Comparison of ENCODE assay signal across 12 mouse cellular contexts in genomic region chr2:17363337-17364216, GRCm38 (mm10).
DNase-seq lines count a peak whose midpoint lies in the region; ATAC-seq lines count a peak whose summit lies in the region.
"Had no signal": no experiment of that assay in that cellular context is flagged by ENCODE, and none has a peak within 500 bp of the region (broad histone marks: within the 10 kb centered on the region; RNA-seq: fewer than 3 reads in every experiment).

No protein-coding gene starts in this region.

- peaks cover 14% of the 10 kb centered on the region; the same call in 1 of the 2 replicates for H3K36me3 ChIP-seq in heart, embryonic 15.5 days
- H3K36me3 ChIP-seq in lung, embryonic 16.5 days (ENCODE audit: control insufficient read depth, insufficient read depth, low read length), result no peaks in the 10 kb centered on the region
- H3K36me3 ChIP-seq: embryonic facial prominence, embryonic 12.5 days; liver, embryonic 15.5 days had no signal

- peaks cover 2% of the 10 kb centered on the region; the same call in 1 of the 2 replicates for H3K4me1 ChIP-seq in heart, embryonic 15.5 days (replicated peaks)
- peaks cover 15% of the 10 kb centered on the region for H3K4me1 ChIP-seq in lung, embryonic 16.5 days (replicated peaks; ENCODE audit: control insufficient read depth, insufficient read depth, low read length)
- H3K4me1 ChIP-seq: embryonic facial prominence, embryonic 12.5 days had no signal

- H3K27ac ChIP-seq in heart, embryonic 15.5 days, result peak overlapping the region; percentile 50
- H3K27ac ChIP-seq in lung, embryonic 16.5 days (ENCODE audit: low read length), result peak overlapping the region; percentile 68
- H3K27ac ChIP-seq: embryonic facial prominence, embryonic 12.5 days had no signal

- 50% methylated on average over 12 of the region's 12 CpGs for WGBS in heart, embryonic 15.5 days
- 37% methylated on average over 12 of the region's 12 CpGs for WGBS in lung, embryonic 16.5 days

- H3K9ac ChIP-seq in heart, embryonic 15.5 days, result no peak overlapping the region
- no peak overlapping the region for H3K9ac ChIP-seq in lung, embryonic 16.5 days (ENCODE audit: low read length)
- H3K9ac ChIP-seq: embryonic facial prominence, embryonic 12.5 days; liver, embryonic 15.5 days had no signal

- H3K27me3 ChIP-seq in heart, embryonic 15.5 days, result no peaks in the 10 kb centered on the region
- H3K27me3 ChIP-seq in lung, embryonic 16.5 days (ENCODE audit: control insufficient read depth, insufficient read depth, low read depth, low read length), result no peaks in the 10 kb centered on the region
- H3K27me3 ChIP-seq: CH12.LX; embryonic facial prominence, embryonic 12.5 days; liver, embryonic 15.5 days had no signal

- no peak for ATAC-seq in heart, embryonic 15.5 days (replicated peaks; ENCODE audit: insufficient number of reproducible peaks, insufficient read depth, low FRiP score, low read depth)
- ATAC-seq in lung, embryonic 16.5 days (ENCODE audit: low read depth), result peak; percentile 89

- H3K4me2 ChIP-seq in heart, embryonic 15.5 days, result no peak overlapping the region
- peak overlapping the region; percentile 12 for H3K4me2 ChIP-seq in lung, embryonic 16.5 days (ENCODE audit: low read depth, low read length)
- H3K4me2 ChIP-seq: embryonic facial prominence, embryonic 12.5 days; liver, embryonic 15.5 days had no signal

- H3K9me3 ChIP-seq in heart, embryonic 15.5 days (replicated peaks), result no peaks in the 10 kb centered on the region
- H3K9me3 ChIP-seq in lung, embryonic 16.5 days (ENCODE audit: control insufficient read depth, low read length), result no peaks in the 10 kb centered on the region
- H3K9me3 ChIP-seq: embryonic facial prominence, embryonic 12.5 days; liver, embryonic 15.5 days had no signal

- DNase-seq in heart, adult 11 months, result no peak
- no peak for DNase-seq in lung, postnatal 36 days
- DNase-seq in induced T-regulatory cell, adult 2 months (ENCODE audit: low read depth), result peak; percentile 11
- peak; percentile 51 for DNase-seq in thymus, postnatal 14 days
- DNase-seq in cerebellum, postnatal 10 days, result no peak
- no peak for DNase-seq in right cerebral cortex, postnatal 36 days (ENCODE audit: low spot score in 2 of 2)
- DNase-seq: adrenal gland, adult 8-10 months had no signal

- no peak overlapping the region for H3K4me3 ChIP-seq in heart, embryonic 15.5 days
- no peak overlapping the region for H3K4me3 ChIP-seq in lung, embryonic 16.5 days (ENCODE audit: low read length)
- H3K4me3 ChIP-seq: embryonic facial prominence, embryonic 12.5 days; liver, embryonic 15.5 days had no signal

Comparison
In these comparisons a context has a peak if more than half of its experiments do, and no peak if none do; other contexts are left out.
1. DNase-seq: peak in induced T-regulatory cell, adult 2 months (single experiment) and thymus, postnatal 14 days (single experiment); none in heart, adult 11 months (single experiment), lung, postnatal 36 days (single experiment), cerebellum, postnatal 10 days (0 of 2) and right cerebral cortex, postnatal 36 days (0 of 2).